Mouse (Mus musculus): ENCODE measurements at regions not wholly inside any gene's neighbourhood (a gene's known extent, or its start where the extent isn't known, plus 50 kb on each side); places are given as distances from the start of the nearest gene placed in this dataset.

DNA sequence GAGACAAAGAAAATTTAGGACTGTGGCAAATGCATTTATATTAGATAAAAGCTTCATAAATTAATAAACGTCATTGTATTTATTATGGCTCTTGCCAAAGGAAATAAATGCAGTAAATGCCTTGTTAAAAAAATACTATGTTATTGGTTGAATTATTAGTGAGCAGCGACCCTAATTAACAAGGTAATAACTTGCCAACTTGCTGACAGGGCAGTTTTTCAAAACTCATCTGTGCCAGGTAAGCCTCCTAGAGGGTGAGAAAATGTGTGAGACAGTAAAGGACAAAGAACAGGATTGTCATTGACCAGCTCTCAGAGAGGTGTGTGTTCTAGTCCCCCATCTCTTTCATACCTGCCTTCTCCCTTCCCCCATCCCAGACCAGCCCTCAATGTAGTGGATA, 347.8 kb upstream of the Onecut1 start:
- no peaks in the 10 kb centered on the region for H3K4me1 ChIP-seq (ENCODE audit: control insufficient read depth, insufficient read depth)
- H3K9ac ChIP-seq (replicated peaks; ENCODE audit: low read depth, low read length): no peak overlapping the region
- DNase-seq (ENCODE audit: low spot score) (no peak), ATAC-seq (ENCODE audit: insufficient read depth, low read depth) (no peak)
- H3K27me3 ChIP-seq (ENCODE audit: control insufficient read depth, insufficient read depth, low read length): no peaks in the 10 kb centered on the region
- WGBS: 52% methylated on average over 2 of the region's 2 CpGs
- H3K36me3 ChIP-seq (replicated peaks; ENCODE audit: control insufficient read depth, insufficient read depth, low read length): no peaks in the 10 kb centered on the region
- no peak overlapping the region for H3K4me2 ChIP-seq (ENCODE audit: low read depth, low read length)
- TF ChIP-seq CTCF (IDR thresholded peaks at IDR 0.05; ENCODE audit: low read depth): no peak
- TF ChIP-seq EP300 (IDR thresholded peaks at IDR 0.05; ENCODE audit: low read depth): no peak
- H3K9me3 ChIP-seq (replicated peaks; ENCODE audit: control insufficient read depth, low read length): no peaks in the 10 kb centered on the region
- H3K4me3 ChIP-seq (ENCODE audit: low read depth, low read length): no peak overlapping the region
- no peak overlapping the region for H3K27ac ChIP-seq (ENCODE audit: low read depth)

DNA sequence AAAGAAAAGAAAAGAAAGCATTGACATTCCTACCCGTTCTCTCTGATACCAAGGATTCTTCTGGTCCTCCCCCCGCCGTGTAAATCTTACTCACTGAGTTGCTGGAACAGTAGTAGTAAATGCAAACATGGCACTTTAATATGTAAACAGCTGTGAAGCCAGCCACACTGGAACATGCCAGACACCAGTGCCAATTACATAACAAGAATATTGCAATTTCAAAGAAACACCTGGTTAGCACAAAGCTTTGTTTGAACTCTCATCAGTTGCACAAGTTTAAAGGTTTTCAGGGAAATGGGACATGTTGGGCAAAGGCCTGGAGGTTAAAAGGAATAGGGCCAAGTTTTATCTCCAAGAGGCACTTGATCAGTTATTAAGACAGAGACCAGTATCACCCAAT, 333.2 kb upstream of the Onecut1 start:
- DNase-seq (ENCODE audit: low spot score) (no peak), ATAC-seq (ENCODE audit: insufficient read depth, low read depth) (no peak)
- no peaks in the 10 kb centered on the region for H3K9me3 ChIP-seq (replicated peaks; ENCODE audit: control insufficient read depth, low read length)
- no peak for TF ChIP-seq CTCF (IDR thresholded peaks at IDR 0.05; ENCODE audit: low read depth)
- no peak for TF ChIP-seq EP300 (IDR thresholded peaks at IDR 0.05; ENCODE audit: low read depth)
- H3K4me2 ChIP-seq (ENCODE audit: low read depth, low read length): no peak overlapping the region
- no peak overlapping the region for H3K4me3 ChIP-seq (ENCODE audit: low read depth, low read length)
- no peaks in the 10 kb centered on the region for H3K36me3 ChIP-seq (replicated peaks; ENCODE audit: control insufficient read depth, insufficient read depth, low read length)
- H3K27ac ChIP-seq (ENCODE audit: low read depth): no peak overlapping the region
- WGBS: 80% methylated on average over 3 of the region's 3 CpGs
- H3K4me1 ChIP-seq (ENCODE audit: control insufficient read depth, insufficient read depth): no peaks in the 10 kb centered on the region
- H3K27me3 ChIP-seq (ENCODE audit: control insufficient read depth, insufficient read depth, low read length): no peaks in the 10 kb centered on the region
- no peak overlapping the region for H3K9ac ChIP-seq (replicated peaks; ENCODE audit: low read depth, low read length)

DNA sequence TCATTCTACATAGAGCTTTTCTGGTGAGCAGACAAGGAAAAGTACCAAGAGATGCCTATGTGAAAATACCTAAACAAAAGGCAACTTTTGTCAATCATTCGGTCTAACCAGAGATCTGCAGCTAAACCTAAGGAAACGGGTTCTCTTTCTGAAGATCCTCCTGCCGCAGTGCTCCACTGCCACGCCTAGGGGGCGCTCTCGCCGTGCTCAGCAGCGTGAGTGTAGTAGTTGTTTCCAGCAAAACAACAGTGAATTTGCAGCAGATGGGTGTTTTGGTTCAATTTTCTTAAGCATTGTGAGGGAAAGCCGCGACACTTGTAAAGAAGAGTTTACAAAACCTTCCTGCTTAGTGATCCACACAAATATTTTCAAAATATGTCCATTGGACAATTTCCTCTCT, 331.4 kb upstream of the Onecut1 start:
- no peaks in the 10 kb centered on the region for H3K4me1 ChIP-seq (ENCODE audit: control insufficient read depth, insufficient read depth)
- ATAC-seq (ENCODE audit: insufficient read depth, low read depth): no peak
- no peak overlapping the region for H3K4me2 ChIP-seq (ENCODE audit: low read depth, low read length)
- H3K4me3 ChIP-seq (ENCODE audit: low read depth, low read length): no peak overlapping the region
- no peak overlapping the region for H3K9ac ChIP-seq (replicated peaks; ENCODE audit: low read depth, low read length)
- H3K27ac ChIP-seq (ENCODE audit: low read depth): no peak overlapping the region
- H3K27me3 ChIP-seq (ENCODE audit: control insufficient read depth, insufficient read depth, low read length): no peaks in the 10 kb centered on the region
- WGBS: 9% methylated on average over 10 of the region's 10 CpGs
- DNase-seq (ENCODE audit: low spot score): no peak
- peak; percentile 63 for TF ChIP-seq CTCF (IDR thresholded peaks at IDR 0.05; ENCODE audit: low read depth)
- TF ChIP-seq EP300 (IDR thresholded peaks at IDR 0.05; ENCODE audit: low read depth): no peak
- H3K36me3 ChIP-seq (replicated peaks; ENCODE audit: control insufficient read depth, insufficient read depth, low read length): no peaks in the 10 kb centered on the region
- H3K9me3 ChIP-seq (replicated peaks; ENCODE audit: control insufficient read depth, low read length): no peaks in the 10 kb centered on the region

DNA sequence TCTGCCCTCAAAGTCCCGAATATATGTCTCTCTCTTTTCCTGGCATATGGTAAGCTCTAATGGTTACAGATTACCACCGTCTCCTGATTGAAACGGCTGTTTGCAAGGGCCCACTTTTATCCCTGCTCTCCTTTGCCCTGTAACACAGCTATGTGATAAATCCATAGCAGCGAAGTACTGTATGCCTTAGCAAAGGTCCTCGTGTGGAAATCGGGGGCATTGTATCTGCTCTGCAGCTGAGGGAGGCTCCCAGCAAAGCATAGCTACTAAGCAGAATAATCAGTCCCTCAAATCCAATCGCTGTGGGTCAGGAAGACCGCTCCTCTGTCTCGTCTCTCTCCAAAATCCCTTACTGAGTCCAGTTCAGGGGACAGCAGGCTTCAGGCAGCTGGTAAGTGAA, 331.0 kb upstream of the Onecut1 start:
- 53% methylated on average over 9 of the region's 9 CpGs for WGBS
- no peaks in the 10 kb centered on the region for H3K27me3 ChIP-seq (ENCODE audit: control insufficient read depth, insufficient read depth, low read length)
- no peak overlapping the region for H3K9ac ChIP-seq (replicated peaks; ENCODE audit: low read depth, low read length)
- DNase-seq (ENCODE audit: low spot score) (no peak), ATAC-seq (ENCODE audit: insufficient read depth, low read depth) (no peak)
- no peak overlapping the region for H3K4me3 ChIP-seq (ENCODE audit: low read depth, low read length)
- no peak overlapping the region for H3K4me2 ChIP-seq (ENCODE audit: low read depth, low read length)
- H3K9me3 ChIP-seq (replicated peaks; ENCODE audit: control insufficient read depth, low read length): no peaks in the 10 kb centered on the region
- no peaks in the 10 kb centered on the region for H3K4me1 ChIP-seq (ENCODE audit: control insufficient read depth, insufficient read depth)
- no peaks in the 10 kb centered on the region for H3K36me3 ChIP-seq (replicated peaks; ENCODE audit: control insufficient read depth, insufficient read depth, low read length)
- no peak for TF ChIP-seq EP300 (IDR thresholded peaks at IDR 0.05; ENCODE audit: low read depth)
- TF ChIP-seq CTCF (IDR thresholded peaks at IDR 0.05; ENCODE audit: low read depth): no peak
- no peak overlapping the region for H3K27ac ChIP-seq (ENCODE audit: low read depth)

DNA sequence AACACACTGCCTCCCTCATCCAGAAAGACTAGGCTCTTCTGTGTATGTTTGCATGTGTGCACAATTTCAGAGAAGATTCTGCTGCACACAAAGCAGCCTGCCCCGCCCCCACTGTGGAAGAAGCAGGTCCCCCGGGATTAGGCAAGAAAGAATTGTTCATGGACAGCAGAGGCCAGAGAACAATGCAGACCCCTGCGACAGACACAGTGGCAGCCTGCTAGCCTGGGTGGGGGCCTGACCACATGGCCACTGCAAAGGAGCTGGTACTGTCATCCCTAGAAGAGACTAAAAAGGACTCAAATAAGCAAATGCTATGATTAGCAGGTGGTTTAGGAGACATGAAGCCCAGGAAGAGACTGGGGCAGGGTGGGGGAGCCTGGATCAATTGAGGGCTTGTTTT, 329.7 kb upstream of the Onecut1 start:
- Histone ChIP-seq H3K4me2 (ENCODE audit: low read depth, low read length) (no peak overlapping the region), H3K27me3 (ENCODE audit: control insufficient read depth, insufficient read depth, low read length) (no peaks in the 10 kb centered on the region), H3K27ac (ENCODE audit: low read depth) (no peak overlapping the region), H3K9ac (replicated peaks; ENCODE audit: low read depth, low read length) (no peak overlapping the region), H3K4me3 (ENCODE audit: low read depth, low read length) (no peak overlapping the region), H3K36me3 (replicated peaks; ENCODE audit: control insufficient read depth, insufficient read depth, low read length) (no peaks in the 10 kb centered on the region), H3K4me1 (ENCODE audit: control insufficient read depth, insufficient read depth) (no peaks in the 10 kb centered on the region), H3K9me3 (replicated peaks; ENCODE audit: control insufficient read depth, low read length) (no peaks in the 10 kb centered on the region)
- WGBS: 50% methylated on average over 3 of the region's 3 CpGs
- TF ChIP-seq CTCF (IDR thresholded peaks at IDR 0.05; ENCODE audit: low read depth) (no peak), EP300 (IDR thresholded peaks at IDR 0.05; ENCODE audit: low read depth) (no peak)
- ATAC-seq (ENCODE audit: insufficient read depth, low read depth): no peak
- DNase-seq (ENCODE audit: low spot score): no peak

DNA sequence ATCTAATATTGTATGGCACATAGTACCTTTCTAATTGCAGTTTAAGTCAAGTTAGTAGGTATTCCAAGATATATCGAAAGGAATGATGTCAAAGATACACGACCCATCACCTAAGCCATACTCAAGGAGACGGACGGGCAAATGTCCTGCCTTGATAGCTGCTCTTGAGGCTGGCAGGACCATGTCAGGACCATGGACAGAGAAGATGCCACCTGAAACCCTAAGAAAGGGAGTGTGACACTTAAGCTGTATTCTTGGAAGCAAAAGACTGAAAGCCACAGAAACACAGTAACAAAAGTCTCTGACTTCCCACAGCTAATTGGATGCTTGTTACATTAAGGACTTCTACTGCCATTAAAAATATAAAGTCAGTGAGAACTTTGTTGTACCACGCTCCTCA, 326.7 kb upstream of the Onecut1 start:
- Histone ChIP-seq H3K27ac (ENCODE audit: low read depth) (no peak overlapping the region), H3K9me3 (replicated peaks; ENCODE audit: control insufficient read depth, low read length) (no peaks in the 10 kb centered on the region), H3K4me2 (ENCODE audit: low read depth, low read length) (no peak overlapping the region), H3K27me3 (ENCODE audit: control insufficient read depth, insufficient read depth, low read length) (no peaks in the 10 kb centered on the region), H3K36me3 (replicated peaks; ENCODE audit: control insufficient read depth, insufficient read depth, low read length) (no peaks in the 10 kb centered on the region), H3K9ac (replicated peaks; ENCODE audit: low read depth, low read length) (no peak overlapping the region), H3K4me1 (ENCODE audit: control insufficient read depth, insufficient read depth) (no peaks in the 10 kb centered on the region), H3K4me3 (ENCODE audit: low read depth, low read length) (no peak overlapping the region)
- TF ChIP-seq CTCF (IDR thresholded peaks at IDR 0.05; ENCODE audit: low read depth) (no peak), EP300 (IDR thresholded peaks at IDR 0.05; ENCODE audit: low read depth) (no peak)
- ATAC-seq (ENCODE audit: insufficient read depth, low read depth) (no peak), DNase-seq (ENCODE audit: low spot score) (no peak)
- 61% methylated on average over 5 of the region's 5 CpGs for WGBS

All from heart, postnatal 0 days (tissue).